Mouse (Mus musculus): ENCODE data around the gene Gm21560. TPM values are rescaled to one million over a fixed set of nuclear protein-coding genes. Genes with fewer than 3 reads are reported as not detected.
"Not testable (repeated sequence)": the region's sequence is repeated elsewhere in the genome, so short reads cannot be mapped to it uniquely, and the experiment has no call there.

Gm21560 gene
- total RNA-seq (2021) = 1 to 10 TPM in 1 of 2 experiments, under 1 TPM in 1; 0.62 to 1.1 TPM
- long read RNA-seq, experiment 1 = 0 reads
- long read RNA-seq, experiment 2 = 0 reads

DNA sequence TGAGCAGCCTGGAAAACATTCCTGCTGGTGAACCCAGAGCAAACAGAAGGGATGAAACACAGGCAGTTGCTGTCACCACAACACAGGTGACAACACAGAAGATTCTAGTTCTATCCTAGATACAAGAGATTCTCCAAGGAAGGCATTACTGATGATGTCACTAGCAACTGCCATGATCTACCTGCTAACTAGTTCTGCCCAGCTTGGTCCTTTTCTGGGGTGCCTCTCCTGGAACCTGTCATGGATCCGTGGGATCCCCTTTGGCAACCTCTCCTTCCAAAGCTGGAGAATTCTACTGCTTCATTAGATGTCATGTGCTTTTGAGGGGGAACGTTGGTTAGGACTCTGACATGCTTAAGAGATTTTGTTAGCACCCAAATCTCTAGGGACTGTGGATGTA, at the start of gene Gm21560:
TSS of gene Gm21560 (minus strand) at position 101 of the 400 bp plus-strand sequence.
- DNase-seq (ENCODE audit: low spot score in 2 of 2); intact Hi-C loops (cut with DNase I): not testable (repeated sequence)

DNA sequence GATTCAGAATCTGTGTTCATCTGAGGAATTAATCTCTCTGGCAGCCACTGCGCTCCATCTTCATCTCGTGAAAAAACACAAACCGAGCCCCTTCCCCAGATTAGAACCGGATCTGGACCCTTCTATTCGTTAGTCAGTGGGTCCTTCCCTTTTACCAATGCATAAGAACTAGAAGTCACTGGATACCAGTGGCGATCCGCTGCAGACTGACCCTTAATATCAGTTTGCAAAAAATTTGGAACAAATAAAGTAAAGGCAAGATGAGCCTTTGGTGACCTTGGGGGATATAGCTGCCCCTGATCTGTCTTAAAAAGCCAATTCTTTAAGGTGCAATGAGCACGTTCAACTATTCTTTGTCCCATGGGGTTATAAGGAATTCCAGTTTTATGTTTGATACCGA, 55.6 kb downstream of the Gm21560 start:
- intact Hi-C loops (cut with DNase I); DNase-seq (ENCODE audit: low spot score in 2 of 2): not testable (repeated sequence)

DNA sequence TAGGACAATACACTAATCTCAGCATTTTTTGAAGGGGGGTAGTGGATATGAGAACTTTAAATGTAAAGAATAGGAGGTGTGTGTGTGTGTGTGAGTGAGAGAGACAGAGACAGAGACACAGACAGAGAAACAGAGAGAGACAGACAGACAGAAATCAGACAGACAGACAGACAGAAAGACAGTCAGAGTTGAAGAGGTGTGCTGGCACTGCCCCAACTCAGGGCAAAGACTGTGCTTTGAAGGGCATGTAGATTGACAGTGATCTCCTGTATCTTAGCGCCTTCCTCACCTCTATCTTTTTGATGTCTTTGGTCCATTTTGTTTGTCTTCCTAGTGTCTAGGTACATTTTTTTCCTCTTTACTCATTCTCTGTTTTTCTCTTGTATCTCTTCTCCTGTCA, 58.0 kb downstream of the Gm21560 start:
- DNase-seq (ENCODE audit: low spot score in 2 of 2); intact Hi-C loops (cut with DNase I): not testable (repeated sequence)

Other genes with a start within 250 kb of the Gm21560 start
- not detected for gene Gm3453, start 240.2 kb downstream of the Gm21560 start, total RNA-seq (2021)
- not detected for gene Gm6337, start 161.0 kb downstream of the Gm21560 start, total RNA-seq (2021)
- gene Gm8206, start 125.3 kb downstream of the Gm21560 start, total RNA-seq (2021) = under 1 TPM; 0.20 to 0.23 TPM
- gene Gm3468, start 110.6 kb downstream of the Gm21560 start, total RNA-seq (2021) = 1 to 10 TPM in 1 of 2 experiments, under 1 TPM in 1; 0.53 to 1.4 TPM
- gene Gm3476, start 93.5 kb downstream of the Gm21560 start, total RNA-seq (2021) = not detected
- 1 to 10 TPM in 1 of 2 experiments, under 1 TPM in 1; 0.70 to 2.4 TPM for gene Gm3411, start 68.0 kb upstream of the Gm21560 start, total RNA-seq (2021)
- gene Gm21103, start 85.6 kb upstream of the Gm21560 start, total RNA-seq (2021) = not detected
- not detected for gene Gm3618, start 124.4 kb upstream of the Gm21560 start, total RNA-seq (2021)
- not detected for gene Gm16440, start 171.0 kb upstream of the Gm21560 start, total RNA-seq (2021)
- gene Gm3591, start 193.2 kb upstream of the Gm21560 start, total RNA-seq (2021) = under 1 TPM; 0.53 to 0.99 TPM
- gene Gm3594, start 225.3 kb upstream of the Gm21560 start, total RNA-seq (2021) = not detected

All from left cerebral cortex, postnatal 14 days (tissue).